Mouse (Mus musculus): ENCODE data around the gene Tacr2.

Gene Tacr2

GRCm38 (mm10) chr10:62252000-62252488, at the start of gene Tacr2:
Gene Tacr2 (plus strand): TSS chr10:62252438.
- DNase-seq (ENCODE audit: low read depth, low spot score): no peak

- no peak for DNase-seq (ENCODE audit: low read depth, low spot score)
Observed at GRCm38 (mm10) chr10:62202574-62202973, 49.7 kb upstream of the Tacr2 start.

GRCm38 (mm10) chr10:62208241-62208896, 43.9 kb upstream of the Tacr2 start:
- DNase-seq (ENCODE audit: low read depth, low spot score): no peak

GRCm38 (mm10) chr10:62211310-62211709, 40.9 kb upstream of the Tacr2 start:
- DNase-seq (ENCODE audit: low read depth, low spot score): no peak

DNA sequence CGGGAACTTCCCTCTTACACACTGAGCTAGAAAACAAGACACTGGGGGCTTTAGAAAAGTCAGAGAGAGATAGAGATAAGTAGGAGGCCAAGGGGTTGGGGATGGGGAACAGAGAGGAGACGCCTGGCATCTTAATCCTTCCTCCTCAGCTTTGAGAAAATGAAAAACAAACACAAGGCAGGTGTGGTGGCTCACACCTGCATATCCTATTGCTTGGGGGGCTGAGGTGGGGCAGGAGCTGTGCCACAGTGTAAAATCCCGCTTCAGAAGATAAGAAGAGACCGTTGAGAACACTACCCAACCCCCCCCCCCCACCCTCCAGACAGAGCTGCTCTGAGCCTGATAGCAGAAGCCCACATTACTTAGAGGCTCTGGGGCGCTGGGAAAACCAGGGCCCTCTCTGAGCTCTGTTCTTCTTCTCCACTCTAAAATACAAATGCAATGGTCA, 37.0 kb upstream of the Tacr2 start:
- no peak for DNase-seq (ENCODE audit: low read depth, low spot score)

DNA sequence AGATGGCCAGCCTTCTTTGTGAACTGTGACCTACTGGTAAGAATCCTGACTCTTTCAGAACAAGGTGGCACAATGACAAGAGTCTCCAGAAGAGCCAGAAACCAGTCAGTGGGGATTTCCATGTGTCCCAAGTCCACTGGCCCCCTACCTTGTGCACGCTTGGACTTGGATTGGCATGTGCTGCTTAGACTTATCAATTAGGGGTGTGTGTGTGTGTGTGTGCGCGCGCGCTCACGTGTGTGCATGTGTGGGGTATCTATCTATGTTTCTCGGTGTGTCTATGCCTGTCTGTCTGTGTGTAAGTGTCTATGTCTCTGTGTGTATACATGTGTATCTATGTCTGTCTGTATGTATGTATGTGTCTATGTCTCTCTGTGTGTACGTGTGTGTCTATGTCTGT, 36.6 kb upstream of the Tacr2 start:
- DNase-seq (ENCODE audit: low read depth, low spot score): no peak

DNA sequence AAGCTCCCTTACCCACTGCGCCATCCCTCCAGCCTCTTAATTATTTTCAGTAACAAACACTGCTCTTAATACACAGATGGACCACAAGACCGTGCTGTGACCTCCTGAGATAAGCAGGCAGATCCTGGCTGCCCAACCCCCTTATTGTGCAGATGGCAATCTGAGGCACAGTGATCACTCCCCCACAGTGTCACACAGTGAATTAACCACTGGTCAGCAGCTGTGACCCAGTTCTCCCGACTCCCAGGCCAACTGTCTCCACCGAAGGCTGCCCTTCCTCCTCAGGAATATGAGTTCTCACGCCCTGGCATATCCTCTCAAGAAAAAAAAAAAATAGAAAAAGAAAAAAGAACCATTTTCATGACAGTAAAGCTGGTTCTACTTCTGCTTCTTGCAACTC, 35.6 kb upstream of the Tacr2 start:
- no peak for DNase-seq (ENCODE audit: low read depth, low spot score)

DNA sequence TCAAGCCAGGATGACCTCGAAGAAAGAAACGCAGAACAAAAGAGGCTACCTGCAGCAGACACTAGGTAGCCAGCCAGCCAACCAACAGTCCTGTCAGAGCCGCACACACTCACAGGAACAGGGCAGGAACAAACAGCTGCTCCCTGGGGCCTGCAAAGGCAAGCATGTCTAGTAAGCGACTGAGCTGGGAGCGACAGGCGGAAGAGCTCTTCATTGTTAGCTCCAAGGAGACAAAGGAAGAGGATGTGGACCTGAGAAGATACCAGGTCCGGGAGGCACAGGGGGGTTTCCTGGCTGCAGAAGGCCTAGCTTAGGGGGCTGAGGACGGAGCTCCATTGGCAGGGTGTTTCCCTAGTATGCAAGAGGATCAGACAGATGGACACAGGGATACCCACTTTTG, 35.0 kb upstream of the Tacr2 start:
- DNase-seq (ENCODE audit: low read depth, low spot score): no peak

GRCm38 (mm10) chr10:62218044-62218788, 34.0 kb upstream of the Tacr2 start:
- no peak for DNase-seq (ENCODE audit: low read depth, low spot score)

GRCm38 (mm10) chr10:62218789-62219172, 33.5 kb upstream of the Tacr2 start:
- DNase-seq (ENCODE audit: low read depth, low spot score): no peak

DNA sequence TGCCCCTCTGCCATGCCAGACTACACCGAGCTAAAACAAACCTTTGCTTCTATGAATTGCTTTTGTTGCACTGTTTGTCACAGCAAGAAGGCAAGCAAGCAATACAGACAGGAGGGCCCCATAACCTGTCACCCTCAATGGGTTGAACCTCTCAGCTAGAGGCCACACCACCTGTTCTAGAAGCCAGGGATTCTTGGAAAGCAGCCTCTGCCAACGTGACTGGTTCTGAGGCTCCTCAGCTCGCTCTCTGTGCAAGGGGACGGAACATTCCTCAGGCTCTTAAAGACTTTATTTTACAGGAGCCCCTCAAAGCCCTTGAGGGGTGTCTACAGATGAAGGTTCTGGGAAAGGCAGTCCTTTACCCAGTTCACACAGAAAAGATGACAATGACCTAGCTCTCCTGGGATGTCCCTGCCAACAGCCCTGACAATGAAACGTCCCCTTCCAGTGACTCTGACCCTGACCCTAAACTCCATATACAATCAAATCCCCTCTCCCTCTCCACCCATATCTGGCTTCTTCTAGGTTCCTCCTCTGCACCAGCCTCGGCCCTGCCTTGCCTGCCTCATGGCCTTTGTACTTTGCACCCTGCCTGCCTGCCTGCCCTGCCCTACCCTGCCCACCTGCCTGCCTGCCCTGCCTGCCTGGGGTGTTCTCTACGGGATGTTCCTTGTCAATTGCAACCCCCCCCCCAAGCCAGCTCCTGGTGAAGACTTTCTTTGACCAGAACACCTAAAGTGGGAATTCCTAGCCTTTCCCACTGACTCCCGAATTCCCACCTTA, 31.3 kb upstream of the Tacr2 start:
- DNase-seq (ENCODE audit: low read depth, low spot score): no peak

GRCm38 (mm10) chr10:62221647-62222046, 30.6 kb upstream of the Tacr2 start:
- no peak for DNase-seq (ENCODE audit: low read depth, low spot score)

- no peak for DNase-seq (ENCODE audit: low read depth, low spot score)
Observed at GRCm38 (mm10) chr10:62222777-62223176, 29.5 kb upstream of the Tacr2 start.

GRCm38 (mm10) chr10:62224231-62224630, 28.0 kb upstream of the Tacr2 start:
- no peak for DNase-seq (ENCODE audit: low read depth, low spot score)

DNA sequence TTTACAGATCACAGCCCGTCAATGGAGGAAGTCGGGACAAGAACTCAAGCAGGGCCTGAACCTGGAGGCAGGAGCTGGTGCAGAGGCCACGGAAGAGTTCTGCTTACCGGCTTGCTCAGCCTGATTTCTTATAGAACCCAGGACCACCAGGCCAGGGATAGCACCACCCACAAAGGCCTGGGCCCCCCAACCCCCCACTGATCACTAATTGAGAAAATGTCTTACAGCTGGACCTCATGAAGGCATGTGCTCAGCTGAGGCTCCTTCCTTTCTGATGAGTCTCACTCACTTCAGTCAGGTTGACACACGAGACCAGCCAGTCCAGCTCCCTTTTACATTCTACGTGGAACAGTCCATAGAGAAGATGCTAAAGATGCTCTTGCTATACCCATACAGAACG, 26.4 kb upstream of the Tacr2 start:
- no peak for DNase-seq (ENCODE audit: low read depth, low spot score)

GRCm38 (mm10) chr10:62228126-62228525, 24.1 kb upstream of the Tacr2 start:
- DNase-seq (ENCODE audit: low read depth, low spot score): no peak

- DNase-seq (ENCODE audit: low read depth, low spot score): peak; percentile 63
Observed at GRCm38 (mm10) chr10:62230708-62231394, 21.4 kb upstream of the Tacr2 start, which contains the start of gene Tspan15. Gene Tspan15 (minus strand): TSS chr10:62231251.

GRCm38 (mm10) chr10:62231395-62231732, 20.9 kb upstream of the Tacr2 start:
- no peak for DNase-seq (ENCODE audit: low read depth, low spot score)

DNA sequence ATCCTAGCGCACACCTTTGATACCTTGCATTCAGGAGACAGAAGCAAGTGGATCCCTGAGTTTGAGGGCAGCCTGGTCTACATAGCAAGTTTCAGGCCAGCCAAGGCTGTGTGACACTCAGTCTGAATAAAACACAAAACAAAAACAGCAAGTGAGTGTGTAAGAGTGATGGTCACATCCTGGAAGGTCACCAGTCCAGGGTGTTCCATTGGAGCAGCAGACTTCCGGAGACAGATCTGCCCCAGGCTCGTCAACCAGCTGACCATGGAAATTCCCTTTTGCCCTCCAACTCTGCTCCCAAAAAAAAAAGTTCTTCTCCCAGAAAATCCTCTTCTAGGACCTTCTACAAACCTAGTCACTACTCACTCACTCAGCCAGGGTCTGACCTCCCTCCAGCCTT, 20.4 kb upstream of the Tacr2 start:
- no peak for DNase-seq (ENCODE audit: low read depth, low spot score)

- DNase-seq (ENCODE audit: low read depth, low spot score): no peak
Observed at GRCm38 (mm10) chr10:62236165-62236564, 16.1 kb upstream of the Tacr2 start.

GRCm38 (mm10) chr10:62237205-62237604, 15.0 kb upstream of the Tacr2 start:
- no peak for DNase-seq (ENCODE audit: low read depth, low spot score)

- DNase-seq (ENCODE audit: low read depth, low spot score): no peak
Observed at GRCm38 (mm10) chr10:62238688-62239087, 13.6 kb upstream of the Tacr2 start.
